18 mouse cellular contexts compared by ENCODE assay signal in the genomic region with DNA sequence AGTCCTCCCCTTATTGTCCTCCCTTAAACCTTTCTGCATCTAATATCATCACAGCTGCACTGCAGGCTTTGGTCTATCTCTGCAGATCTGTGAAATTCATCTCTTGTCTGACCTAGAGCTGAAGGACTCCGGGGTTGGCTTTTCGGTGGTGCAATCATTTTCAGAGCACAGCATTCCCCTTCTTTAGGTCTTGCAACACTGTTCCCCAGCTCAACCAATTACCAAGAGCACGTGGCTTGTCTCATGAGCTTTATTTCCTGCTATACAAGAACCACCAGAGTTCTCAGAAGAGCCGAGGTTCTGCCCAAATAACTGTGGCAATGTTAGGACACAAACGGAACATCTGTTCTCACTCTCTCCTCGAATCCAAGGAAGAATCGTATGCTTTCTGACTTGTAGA. TPM values are rescaled to one million over a fixed set of nuclear protein-coding genes. Genes with fewer than 3 reads are reported as not detected.
DNase-seq lines count a peak whose midpoint lies in the region; TF ChIP-seq lines count a peak whose summit lies in the region.
"Had no signal": no experiment of that assay in that cellular context is flagged by ENCODE, and none has a peak within 500 bp of the region (broad histone marks: within the 10 kb centered on the region; RNA-seq: fewer than 3 reads in every experiment).

No protein-coding gene starts in this region.

- H3K4me3 ChIP-seq in cerebellum, adult 2 months (replicated peaks; ENCODE audit: insufficient read depth, low read depth, low read length) = no peak overlapping the region
- H3K4me3 ChIP-seq: forebrain, embryonic 12.5 days; lung, embryonic 15.5 days; neural tube, embryonic 15.5 days had no signal

- no peaks in the 10 kb centered on the region for H3K27me3 ChIP-seq in cerebellum, adult 2 months (ENCODE audit: control insufficient read depth, insufficient read depth, low read length)
- H3K27me3 ChIP-seq: forebrain, embryonic 12.5 days; lung, embryonic 15.5 days; neural tube, embryonic 15.5 days had no signal

- no peak for TF ChIP-seq POLR2A in cerebellum, adult 2 months (IDR thresholded peaks at IDR 0.05; ENCODE audit: borderline replicate concordance, insufficient read depth, low read length)

- no peak overlapping the region for H3K27ac ChIP-seq in cerebellum, adult 2 months (ENCODE audit: insufficient read depth, low read length)
- H3K27ac ChIP-seq: forebrain, embryonic 12.5 days; lung, embryonic 15.5 days; neural tube, embryonic 15.5 days had no signal

- WGBS in cerebellum, adult 2 months = 83% methylated on average over 7 of the region's 7 CpGs

- TF ChIP-seq CTCF in cerebellum, adult 2 months (IDR thresholded peaks at IDR 0.05; ENCODE audit: borderline replicate concordance, insufficient read depth, low read depth, low read length) = no peak

- no peaks in the 10 kb centered on the region for H3K4me1 ChIP-seq in cerebellum, adult 2 months (ENCODE audit: control insufficient read depth, insufficient read depth, low read length)
- H3K4me1 ChIP-seq: forebrain, embryonic 12.5 days; lung, embryonic 15.5 days; neural tube, embryonic 15.5 days had no signal

- DNase-seq in adrenal gland, adult 8-10 months = peak; percentile 62
- DNase-seq in adrenal gland, postnatal 25 days = no peak
- peak; percentile 26 for DNase-seq in 416B (ENCODE audit: low read depth)
- DNase-seq in adrenal gland, postnatal 36 days = peak; percentile 31 to 52
- DNase-seq in lung, postnatal 36 days = peak; percentile 74
- DNase-seq in B cell, adult 2 months = no peak
- no peak for DNase-seq in cerebellum, adult 2 months
- DNase-seq: cerebellum, postnatal 25 days; gastrocnemius, postnatal 14 days; kidney, adult 18-20 months; kidney, postnatal 25 days; spleen, adult 18-20 months; thymus, postnatal 36 days had no signal

RNA-seq across cellular contexts. Expression of a gene that starts 33.8 kb away (rescaled TPM):
- total RNA-seq in adrenal gland, adult 8-10 months (2022) = 10 to 100 TPM in 3 of 4 experiments, 1 to 10 TPM in 1; 7.3 to 16.0 (median 12.5) TPM
- total RNA-seq in adrenal gland, postnatal 25 days (2021) = 9.4 and 9.8 TPM in 2 replicates
- total RNA-seq in adrenal gland, postnatal 36 days (2021) = 10 to 100 TPM; 15.1 to 16.6 TPM
- polyA plus RNA-seq in cerebellum, adult 2 months (2012; rRNA removed) = 10.1 and 11.6 TPM in 2 replicates

RNA-seq across cellular contexts. Expression of a gene that starts 45.3 kb away (rescaled TPM):
- under 1 TPM; 0.38 to 0.58 (median 0.41) TPM for total RNA-seq in adrenal gland, adult 8-10 months (2022)
- 0.58 and 1.1 TPM in 2 replicates for total RNA-seq in adrenal gland, postnatal 25 days (2021)
- under 1 TPM; 0.49 to 0.60 TPM for total RNA-seq in adrenal gland, postnatal 36 days (2021)
- polyA plus RNA-seq in cerebellum, adult 2 months (2012; rRNA removed) = 0.05 and 0.22 TPM in 2 replicates
- polyA plus RNA-seq: heart, postnatal 0 days; liver, embryonic 11.5 days had no signal

Comparison
In these comparisons a context has a peak if more than half of its experiments do, and no peak if none do; other contexts are left out.
1. DNase-seq: peak in adrenal gland, adult 8-10 months (single experiment), 416B (single experiment), adrenal gland, postnatal 36 days (2 of 2) and lung, postnatal 36 days (single experiment); none in adrenal gland, postnatal 25 days (single experiment), B cell, adult 2 months (0 of 2) and cerebellum, adult 2 months (0 of 2).